Mouse (Mus musculus): ENCODE results near the gene Zfp62. TPM values are rescaled to one million over a fixed set of nuclear protein-coding genes. Genes with fewer than 3 reads are reported as not detected.
"Not testable (repeated sequence)": the region's sequence is repeated elsewhere in the genome, so short reads cannot be mapped to it uniquely, and the experiment has no call there.

Zfp62 gene
- total RNA-seq (2021), result 10 to 100 TPM; 21.5 to 29.6 TPM

GRCm38 (mm10) chr11:49203129-49203768 lies at the start of gene Zfp62:
Gene Zfp62, plus strand, starts transcription at chr11:49203292.
- intact Hi-C loops (cut with DNase I), result loop anchor here (2.0 to 10.0 kb wide), 2 partner anchors 42 to 398 kb away; partner anchors contain the start of genes Mgat1 and Rack1

GRCm38 (mm10) chr11:49154077-49154476 lies 49.0 kb upstream of the Zfp62 start, which contains the start of gene Olfr1394:
Gene Olfr1394, plus strand, starts transcription at chr11:49154377.
- no peak for DNase-seq (ENCODE audit: low spot score)

More at GRCm38 (mm10) chr11:49203129-49203768, at the start of gene Zfp62:
- DNase-seq (ENCODE audit: low spot score), result peak; percentile 89

DNA sequence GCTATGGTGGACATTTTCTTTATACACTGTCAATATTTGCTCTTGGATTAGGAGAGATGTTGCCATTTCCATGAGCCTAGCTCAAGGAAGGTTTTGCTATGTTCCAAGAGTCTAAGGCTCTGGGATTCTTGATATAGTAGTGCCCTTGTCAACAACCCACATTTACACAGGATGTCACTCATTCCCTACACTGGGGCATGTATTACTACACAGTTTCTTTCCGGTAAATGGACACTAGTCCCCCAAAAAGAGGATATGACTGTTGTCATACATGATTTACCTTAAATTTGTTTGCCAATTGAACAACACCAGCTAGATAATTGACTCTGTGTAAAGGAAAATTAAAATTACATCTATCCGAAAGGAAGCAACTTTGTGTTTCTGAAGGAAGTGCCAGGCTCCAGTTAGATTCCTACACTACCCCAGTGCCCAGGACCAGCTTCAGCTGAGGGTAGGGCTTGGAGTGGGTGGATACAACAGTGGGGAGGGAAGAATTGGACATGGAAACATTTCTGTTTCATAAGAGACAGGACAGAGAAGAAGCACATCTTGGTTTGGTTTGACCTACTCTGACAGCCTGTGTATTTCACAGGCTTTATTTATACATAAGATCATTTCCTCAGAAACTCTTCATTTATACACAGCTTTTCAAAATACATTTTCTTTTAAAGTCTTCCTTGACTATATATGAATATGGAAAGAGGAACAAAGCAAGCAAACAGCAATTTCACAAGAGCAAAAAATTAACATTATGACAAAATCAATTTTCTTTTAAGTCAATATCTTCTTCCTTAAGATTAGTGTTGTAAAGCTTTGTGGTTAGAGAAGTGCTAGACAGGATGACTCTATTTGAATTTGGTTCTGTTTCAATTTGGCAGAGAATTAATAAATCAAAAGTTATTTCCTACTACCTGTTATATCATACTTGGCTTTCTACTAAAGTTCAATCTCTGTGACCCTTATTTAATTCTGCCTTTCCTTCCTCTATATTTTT lies 46.0 kb upstream of the Zfp62 start:
- intact Hi-C loops (cut with DNase I), result no loop called here
- DNase-seq (ENCODE audit: low spot score), result no peak

More at GRCm38 (mm10) chr11:49154077-49154476, 49.0 kb upstream of the Zfp62 start, which contains the start of gene Olfr1394:
- intact Hi-C loops (cut with DNase I), result no loop called here

GRCm38 (mm10) chr11:49168839-49169611 lies 34.1 kb upstream of the Zfp62 start:
- DNase-seq (ENCODE audit: low spot score), result no peak
- intact Hi-C loops (cut with DNase I), result no loop called here

GRCm38 (mm10) chr11:49170576-49170975 lies 32.5 kb upstream of the Zfp62 start:
- intact Hi-C loops (cut with DNase I), result no loop called here
- no peak for DNase-seq (ENCODE audit: low spot score)

DNA sequence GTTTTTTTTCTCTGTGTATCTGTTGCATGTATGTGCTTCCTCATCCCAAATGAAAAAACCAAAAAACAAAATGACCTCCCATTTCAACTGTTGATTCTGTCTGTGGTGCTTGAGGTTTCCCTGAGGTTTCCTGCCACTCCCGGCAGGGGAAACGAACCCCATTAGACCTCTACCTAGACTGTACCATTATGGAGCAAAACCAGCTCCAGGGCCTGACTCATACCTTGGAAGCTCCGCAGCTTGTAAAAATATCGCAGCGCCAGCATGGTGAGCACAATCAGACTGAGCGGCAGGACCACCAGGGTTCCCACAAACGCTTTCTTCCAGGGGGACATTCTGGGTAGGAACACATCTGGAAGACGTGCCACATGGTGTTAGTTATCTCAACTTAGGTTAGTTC lies 27.7 kb upstream of the Zfp62 start:
- intact Hi-C loops (cut with DNase I), result no loop called here
- DNase-seq (ENCODE audit: low spot score), result no peak

DNA sequence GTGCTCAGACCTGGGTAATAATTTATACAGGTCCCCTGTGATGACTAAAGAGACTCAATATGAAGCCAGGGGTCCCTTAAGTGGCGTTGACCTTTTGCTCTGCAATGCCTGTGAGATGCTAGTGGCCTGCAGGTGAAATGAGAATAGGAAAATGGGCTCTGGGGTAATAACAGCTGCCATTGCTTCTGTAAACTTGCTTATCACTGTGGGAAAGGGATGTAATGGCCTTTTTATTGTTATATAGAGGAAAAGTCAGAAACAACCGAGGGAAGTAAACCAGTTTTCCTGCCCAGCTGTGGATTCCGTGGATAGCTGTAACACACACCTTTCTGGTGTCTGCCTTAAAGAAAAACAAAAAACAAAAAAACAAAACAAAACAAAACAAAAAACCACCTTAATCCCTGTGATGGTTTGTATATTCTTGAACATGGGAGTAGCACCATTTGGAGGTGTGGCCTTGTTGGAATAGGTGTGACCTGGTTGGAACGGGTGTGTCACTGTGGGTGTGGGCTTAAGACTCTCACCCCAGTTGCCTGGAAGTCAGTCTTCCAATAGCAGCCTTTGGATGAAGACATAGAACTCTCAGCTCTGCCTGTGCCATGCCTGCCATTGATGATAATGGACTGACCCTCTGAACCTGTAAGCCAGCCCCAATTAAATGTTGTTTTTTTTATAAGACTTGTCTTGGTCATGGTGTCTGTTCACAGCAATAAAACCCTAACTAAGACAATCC lies 26.9 kb upstream of the Zfp62 start:
- intact Hi-C loops (cut with DNase I); DNase-seq (ENCODE audit: low spot score): not testable (repeated sequence)

- no peak for DNase-seq (ENCODE audit: low spot score)
- intact Hi-C loops (cut with DNase I), result loop anchor here (10.0 kb wide), 1 partner anchor 352 kb away; no protein-coding TSS in a partner anchor
Observed at GRCm38 (mm10) chr11:49183172-49183571, 19.9 kb upstream of the Zfp62 start.

DNA sequence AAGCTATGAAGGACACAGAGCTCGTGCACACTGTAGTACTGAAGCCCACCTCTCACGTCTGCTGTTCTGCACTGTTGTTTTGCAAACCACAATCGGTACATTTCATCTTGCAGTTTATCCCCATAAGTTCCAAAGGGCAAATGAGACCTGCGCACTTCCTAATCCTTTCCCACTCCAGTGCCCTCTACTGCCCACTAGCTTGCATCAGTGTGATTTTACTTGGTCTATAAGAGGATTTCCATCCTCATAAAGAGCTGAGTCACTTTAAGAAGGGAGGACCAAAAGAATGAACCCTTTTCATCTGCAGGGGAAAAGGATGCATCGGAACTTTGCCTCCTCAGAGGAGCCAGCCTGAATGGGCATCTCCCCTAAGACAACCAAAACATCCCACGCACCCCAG lies 16.6 kb upstream of the Zfp62 start:
- intact Hi-C loops (cut with DNase I), result loop anchor here (5.0 to 10.0 kb wide), 3 partner anchors 226 to 348 kb away; partner anchors contain the start of gene Irgm1
- no peak for DNase-seq (ENCODE audit: low spot score)

- DNase-seq (ENCODE audit: low spot score), result no peak
- intact Hi-C loops (cut with DNase I), result loop anchor here (5.0 to 10.0 kb wide), 3 partner anchors 225 to 348 kb away; partner anchors contain the start of gene Irgm1
Observed at GRCm38 (mm10) chr11:49186955-49187488, 16.1 kb upstream of the Zfp62 start, which contains the start of gene Btnl9. Gene Btnl9, minus strand, starts transcription at chr11:49187159.

DNA sequence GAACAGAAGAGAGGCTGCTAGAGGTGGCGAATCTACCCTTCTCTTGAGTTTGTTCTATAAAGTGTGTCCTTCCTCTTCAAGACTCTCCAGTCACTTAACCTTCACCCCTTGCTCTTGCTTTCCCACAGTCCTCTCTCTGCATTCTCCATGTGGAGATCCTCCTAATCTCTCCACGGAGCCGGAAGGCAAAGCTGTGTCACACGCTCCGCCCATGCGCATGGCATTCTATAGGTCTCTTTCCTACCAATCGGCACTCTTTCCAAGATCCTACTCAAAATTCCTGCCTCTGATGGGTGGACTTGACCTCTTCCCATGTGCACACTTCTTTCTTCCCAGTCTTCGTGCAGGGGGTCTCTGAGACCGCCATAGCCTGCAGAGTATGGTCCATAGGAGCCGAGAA lies 15.4 kb upstream of the Zfp62 start:
- intact Hi-C loops (cut with DNase I), result loop anchor here (5.0 to 10.0 kb wide), 3 partner anchors 225 to 347 kb away; partner anchors contain the start of gene Irgm1
- no peak for DNase-seq (ENCODE audit: low spot score)

DNA sequence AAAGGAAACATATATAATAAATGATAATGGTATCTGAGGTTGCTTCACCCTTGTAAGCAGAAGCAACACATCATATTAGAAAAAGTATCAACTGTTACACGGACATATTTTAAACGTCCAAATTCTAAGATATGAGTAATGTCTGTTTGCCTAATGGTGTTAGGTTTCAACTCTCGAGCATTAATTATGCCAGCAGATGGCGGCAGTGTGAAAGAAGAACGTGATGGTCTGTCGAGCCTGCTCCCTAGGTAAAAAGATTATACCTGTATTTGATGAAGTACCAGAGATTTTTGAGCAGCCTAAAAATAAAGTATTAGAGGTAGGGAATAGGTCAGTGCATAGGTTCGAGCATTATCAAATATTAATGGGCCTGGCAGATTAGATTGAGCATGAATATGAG lies 13.4 kb upstream of the Zfp62 start:
- no peak for DNase-seq (ENCODE audit: low spot score)
- intact Hi-C loops (cut with DNase I), result loop anchor here (1.0 to 10.0 kb wide), 4 partner anchors 82 to 345 kb away; partner anchors contain the start of gene Irgm1

GRCm38 (mm10) chr11:49191083-49191482 lies 12.0 kb upstream of the Zfp62 start:
- DNase-seq (ENCODE audit: low spot score), result no peak
- intact Hi-C loops (cut with DNase I), result no loop called here

- intact Hi-C loops (cut with DNase I); DNase-seq (ENCODE audit: low spot score): not testable (repeated sequence)
Observed at GRCm38 (mm10) chr11:49194771-49195170, 8.3 kb upstream of the Zfp62 start.

DNA sequence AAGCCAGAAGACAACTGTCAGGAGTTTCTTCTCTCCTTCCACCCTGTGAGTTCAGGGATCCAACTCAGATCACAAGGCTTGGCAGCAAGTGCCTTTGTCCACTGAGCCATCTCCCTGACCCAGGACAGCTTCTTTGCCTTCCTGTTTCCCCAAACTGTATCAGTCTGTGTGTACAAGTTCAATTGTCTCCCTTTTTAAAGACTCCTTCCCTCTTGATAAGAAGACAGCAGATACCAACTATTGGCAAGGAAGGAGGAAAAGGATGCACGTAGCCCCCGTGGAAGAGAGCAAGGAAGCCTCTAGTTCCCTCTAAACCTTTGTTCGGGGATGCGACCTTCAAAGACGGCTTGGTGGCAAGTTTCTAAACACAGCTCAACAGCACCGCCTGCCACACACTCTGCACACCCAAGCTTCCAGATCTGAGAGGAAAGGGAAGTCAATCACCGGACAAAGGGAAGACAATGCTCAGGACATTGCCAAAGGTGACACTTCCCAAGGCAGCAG lies 7.2 kb upstream of the Zfp62 start:
- intact Hi-C loops (cut with DNase I), result no loop called here

GRCm38 (mm10) chr11:49200666-49201065 lies 2.4 kb upstream of the Zfp62 start:
- no peak for DNase-seq (ENCODE audit: low spot score)
- intact Hi-C loops (cut with DNase I), result loop anchor here (10.0 kb wide), 1 partner anchor 396 kb away; the partner anchor contains the start of gene Rack1

More for the DNA sequence above, 7.2 kb upstream of the Zfp62 start:
- no peak for DNase-seq (ENCODE audit: low spot score)

DNA sequence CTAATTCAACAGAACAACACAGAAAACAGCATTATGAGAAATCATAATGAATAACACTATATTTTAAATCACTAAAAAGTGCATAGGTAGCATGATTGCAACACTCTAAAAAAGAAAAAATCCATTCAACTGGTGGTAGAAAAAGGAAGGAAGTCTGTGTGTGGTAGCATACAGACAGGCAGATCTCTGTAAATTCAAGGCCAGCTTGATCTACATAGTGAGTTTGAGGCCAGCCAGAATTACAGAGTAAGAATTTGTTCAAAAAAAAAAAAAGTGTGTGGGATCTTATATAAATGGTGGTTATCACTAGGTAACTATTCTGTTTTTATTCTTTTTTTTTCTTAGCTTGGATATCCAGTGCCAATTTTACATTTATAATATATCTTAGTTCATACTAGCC lies 1.9 kb upstream of the Zfp62 start:
- no peak for DNase-seq (ENCODE audit: low spot score)
- intact Hi-C loops (cut with DNase I), result loop anchor here (10.0 kb wide), 1 partner anchor 396 kb away; the partner anchor contains the start of gene Rack1

- no peak for DNase-seq (ENCODE audit: low spot score)
- intact Hi-C loops (cut with DNase I), result loop anchor here (2.0 to 10.0 kb wide), 2 partner anchors 43 to 397 kb away; partner anchors contain the start of genes Mgat1 and Rack1
Observed at GRCm38 (mm10) chr11:49202071-49202470, 1.0 kb upstream of the Zfp62 start.
